In genomic region chr13:73160289-73160688, GRCm38 (mm10) we compare ENCODE assay signal across 8 mouse cellular contexts.
DNase-seq lines count a peak whose midpoint lies in the region; ATAC-seq lines count a peak whose summit lies in the region.

No protein-coding gene starts in this region.

- DNase-seq in T-cell, adult 2 months (ENCODE audit: low spot score) = peak; percentile 2
- DNase-seq in cerebellum, postnatal 36 days = peak; percentile 81 to 82
- DNase-seq in gastrocnemius, adult 18-20 months (ENCODE audit: low spot score) = peak; percentile 51
- peak; percentile 86 for DNase-seq in hindbrain, embryonic 14.5 days (ENCODE audit: low spot score)
- peak; percentile 80 to 93 for DNase-seq in layer of hippocampus, postnatal 25 days (ENCODE audit: extremely low spot score in 1 of 2, low spot score in 1 of 2)
- peak; percentile 80 for DNase-seq in lung, postnatal 14 days
- peak; percentile 57 for DNase-seq in right cerebral cortex, adult 18-20 months
- peak; percentile 76 to 84 for DNase-seq in urinary bladder, postnatal 36 days (ENCODE audit: low spot score in 2 of 2)

- peak overlapping the region; percentile 60 for H3K4me2 ChIP-seq in hindbrain, embryonic 14.5 days (replicated peaks)

- H3K4me3 ChIP-seq in hindbrain, embryonic 14.5 days (replicated peaks; ENCODE audit: low read length) = peak overlapping the region; percentile 27

- H3K4me1 ChIP-seq in hindbrain, embryonic 14.5 days (replicated peaks; ENCODE audit: control insufficient read depth, insufficient read depth, low read length) = peaks cover 10% of the 10 kb centered on the region

- no peaks in the 10 kb centered on the region for H3K9me3 ChIP-seq in hindbrain, embryonic 14.5 days (ENCODE audit: control insufficient read depth, low read length)

- peak overlapping the region; percentile 54 for H3K9ac ChIP-seq in hindbrain, embryonic 14.5 days

- peak; percentile 95 for ATAC-seq in hindbrain, embryonic 14.5 days (ENCODE audit: low FRiP score)

- under 1% methylated on average over 22 of the region's 22 CpGs for WGBS in hindbrain, embryonic 14.5 days

- peaks cover 11% of the 10 kb centered on the region for H3K27me3 ChIP-seq in hindbrain, embryonic 14.5 days (ENCODE audit: control insufficient read depth, insufficient read depth, low read length)

- no peaks in the 10 kb centered on the region for H3K36me3 ChIP-seq in hindbrain, embryonic 14.5 days (replicated peaks; ENCODE audit: control insufficient read depth, insufficient read depth)

- H3K27ac ChIP-seq in hindbrain, embryonic 14.5 days = 0 out of 2 replicates have a peak overlapping the region, but pooled peaks have one; percentile 11

Comparison
In these comparisons a context has a peak if more than half of its experiments do, and no peak if none do; other contexts are left out.
1. Peak in every context shown above with its lines: DNase-seq, ATAC-seq, H3K4me3 ChIP-seq and H3K27ac ChIP-seq.
2. DNase-seq: peak in every context shown above with its lines; median percentile 86 in layer of hippocampus, postnatal 25 days; 86 in hindbrain, embryonic 14.5 days; 82 in cerebellum, postnatal 36 days; 80 in lung, postnatal 14 days; 80 in urinary bladder, postnatal 36 days; 57 in right cerebral cortex, adult 18-20 months; 51 in gastrocnemius, adult 18-20 months; 2 in T-cell, adult 2 months.